Mouse (Mus musculus) olfactory bulb, adult 2 months (tissue): ENCODE results near the gene Cdsn.

Source experiments
- CTCF ChIP-seq: fragments of 200-500 bp; IDR thresholded peaks from 2 replicates; pipeline ENCODE4 v1.5.1; 2012; ENCODE audit warnings: low read depth, mild to moderate bottlenecking, low read length, moderate library complexity; ENCODE audit not compliant: insufficient read depth
- POLR2A ChIP-seq: fragments of 200-500 bp; IDR thresholded peaks from 2 replicates; pipeline ENCODE4 v1.6.1; 2012; ENCODE audit warnings: mild to moderate bottlenecking, low read depth, low read length, moderate library complexity; ENCODE audit not compliant: insufficient read depth

- TF ChIP-seq CTCF = no peak
- TF ChIP-seq POLR2A = no peak
Measured at GRCm38 (mm10) chr17:35587291-35587690, 35.4 kb downstream of the Cdsn start.
